18 mouse cellular contexts compared by ENCODE assay signal in genomic region chr1:159099205-159099604, GRCm38 (mm10).
A peak's percentile ranks its signal among the peaks of the same experiment; 100 is the strongest.
DNase-seq lines count a peak whose midpoint lies in the region; ATAC-seq and TF ChIP-seq lines count a peak whose summit lies in the region.
"Had no signal": no experiment of that assay in that cellular context is flagged by ENCODE, and none has a peak within 500 bp of the region (broad histone marks: within the 10 kb centered on the region; RNA-seq: fewer than 3 reads in every experiment).

No protein-coding gene starts in this region.

- H3K9me3 ChIP-seq in heart, embryonic 12.5 days (replicated peaks), result no peaks in the 10 kb centered on the region
- no peaks in the 10 kb centered on the region for H3K9me3 ChIP-seq in midbrain, postnatal 0 days (ENCODE audit: low read length)
- H3K9me3 ChIP-seq in liver, postnatal 0 days (ENCODE audit: low read length), result no peaks in the 10 kb centered on the region
- H3K9me3 ChIP-seq: embryonic facial prominence, embryonic 15.5 days; forebrain, embryonic 15.5 days; hindbrain, embryonic 12.5 days; liver, embryonic 12.5 days; midbrain, embryonic 15.5 days had no signal

- no peak for TF ChIP-seq CTCF in midbrain, postnatal 0 days (IDR thresholded peaks at IDR 0.05)
- no peak for TF ChIP-seq CTCF in liver, postnatal 0 days (IDR thresholded peaks at IDR 0.05; ENCODE audit: low read depth)

- no peaks in the 10 kb centered on the region for H3K36me3 ChIP-seq in heart, embryonic 12.5 days
- no peaks in the 10 kb centered on the region for H3K36me3 ChIP-seq in midbrain, postnatal 0 days (ENCODE audit: insufficient read depth, low read length)
- H3K36me3 ChIP-seq in liver, postnatal 0 days (replicated peaks; ENCODE audit: insufficient read depth, low read length), result no peaks in the 10 kb centered on the region
- H3K36me3 ChIP-seq: embryonic facial prominence, embryonic 15.5 days; forebrain, embryonic 15.5 days; hindbrain, embryonic 12.5 days; liver, embryonic 12.5 days; midbrain, embryonic 15.5 days had no signal

- H3K27me3 ChIP-seq in heart, embryonic 12.5 days (replicated peaks), result no peaks in the 10 kb centered on the region
- no peaks in the 10 kb centered on the region for H3K27me3 ChIP-seq in midbrain, postnatal 0 days (ENCODE audit: insufficient read depth, low read length)
- H3K27me3 ChIP-seq in liver, postnatal 0 days (ENCODE audit: insufficient read depth, low read length), result no peaks in the 10 kb centered on the region
- H3K27me3 ChIP-seq: embryonic facial prominence, embryonic 15.5 days; forebrain, embryonic 15.5 days; hindbrain, embryonic 12.5 days; liver, embryonic 12.5 days; midbrain, embryonic 15.5 days had no signal

- ATAC-seq in heart, embryonic 12.5 days (ENCODE audit: insufficient number of reproducible peaks, low FRiP score), result 0 out of 2 replicates have a peak, but pooled peaks have one; percentile 15
- ATAC-seq in midbrain, postnatal 0 days (ENCODE audit: low FRiP score), result no peak
- ATAC-seq in liver, postnatal 0 days, result no peak
- ATAC-seq: forebrain, embryonic 15.5 days; liver, embryonic 12.5 days; midbrain, embryonic 15.5 days had no signal

- no peak overlapping the region for H3K27ac ChIP-seq in heart, embryonic 12.5 days (ENCODE audit: poor library complexity, severe bottlenecking)
- H3K27ac ChIP-seq in midbrain, postnatal 0 days (ENCODE audit: low read depth, low read length), result no peak overlapping the region
- no peak overlapping the region for H3K27ac ChIP-seq in liver, postnatal 0 days (ENCODE audit: low read depth)
- H3K27ac ChIP-seq: embryonic facial prominence, embryonic 15.5 days; forebrain, embryonic 15.5 days; hindbrain, embryonic 12.5 days; liver, embryonic 12.5 days; midbrain, embryonic 15.5 days; stomach, postnatal 0 days had no signal

- no peak for TF ChIP-seq EP300 in liver, postnatal 0 days (IDR thresholded peaks at IDR 0.05; ENCODE audit: low read depth)

- H3K4me2 ChIP-seq in heart, embryonic 12.5 days, result no peak overlapping the region
- H3K4me2 ChIP-seq in midbrain, postnatal 0 days (ENCODE audit: low read depth, low read length, poor library complexity, severe bottlenecking), result no peak overlapping the region
- no peak overlapping the region for H3K4me2 ChIP-seq in liver, postnatal 0 days (ENCODE audit: low read depth, low read length)
- H3K4me2 ChIP-seq: embryonic facial prominence, embryonic 15.5 days; forebrain, embryonic 15.5 days; hindbrain, embryonic 12.5 days; liver, embryonic 12.5 days; midbrain, embryonic 15.5 days had no signal

- H3K4me3 ChIP-seq in heart, embryonic 12.5 days, result no peak overlapping the region
- H3K4me3 ChIP-seq in midbrain, postnatal 0 days (ENCODE audit: low read depth, low read length), result no peak overlapping the region
- H3K4me3 ChIP-seq in liver, postnatal 0 days (ENCODE audit: low read depth, low read length), result no peak overlapping the region
- H3K4me3 ChIP-seq: embryonic facial prominence, embryonic 15.5 days; forebrain, embryonic 15.5 days; hindbrain, embryonic 12.5 days; liver, embryonic 12.5 days; midbrain, embryonic 15.5 days had no signal

- no peak for DNase-seq in heart, adult 18-20 months
- DNase-seq in kidney, postnatal 14 days, result peak; percentile 29
- DNase-seq in kidney, adult 18-20 months, result no peak
- DNase-seq in Muller cell, postnatal 12 days (ENCODE audit: inconsistent ontology term), result peak; percentile 39
- DNase-seq in fat pad, adult 2 months (ENCODE audit: extremely low read depth, low read depth, low spot score), result peak; percentile 4
- no peak for DNase-seq in midbrain, postnatal 0 days (ENCODE audit: low spot score)
- DNase-seq in liver, postnatal 0 days, result no peak
- DNase-seq: adrenal gland, adult 2 months; B cell, adult 2 months; cerebellum, adult 18-20 months; left cerebral cortex, postnatal 4 days had no signal

- 47% methylated on average over 2 of the region's 2 CpGs for WGBS in heart, embryonic 12.5 days
- WGBS in midbrain, postnatal 0 days, result 82% methylated on average over 2 of the region's 2 CpGs
- 55% methylated on average over 2 of the region's 2 CpGs for WGBS in liver, postnatal 0 days (ENCODE audit: insufficient replicate concordance)

- no peak overlapping the region for H3K9ac ChIP-seq in heart, embryonic 12.5 days
- no peak overlapping the region for H3K9ac ChIP-seq in midbrain, postnatal 0 days (replicated peaks; ENCODE audit: low read length, poor library complexity, severe bottlenecking)
- H3K9ac ChIP-seq in liver, postnatal 0 days (replicated peaks), result no peak overlapping the region
- H3K9ac ChIP-seq: embryonic facial prominence, embryonic 15.5 days; forebrain, embryonic 15.5 days; hindbrain, embryonic 12.5 days; liver, embryonic 12.5 days; midbrain, embryonic 15.5 days had no signal

- no peaks in the 10 kb centered on the region for H3K4me1 ChIP-seq in heart, embryonic 12.5 days (replicated peaks)
- no peaks in the 10 kb centered on the region for H3K4me1 ChIP-seq in midbrain, postnatal 0 days (ENCODE audit: insufficient read depth, low read length)
- no peaks in the 10 kb centered on the region for H3K4me1 ChIP-seq in liver, postnatal 0 days (ENCODE audit: insufficient read depth)
- H3K4me1 ChIP-seq: embryonic facial prominence, embryonic 15.5 days; forebrain, embryonic 15.5 days; hindbrain, embryonic 12.5 days; liver, embryonic 12.5 days; midbrain, embryonic 15.5 days had no signal

Comparison
In these comparisons a context has a peak if more than half of its experiments do, and no peak if none do; other contexts are left out.
1. DNase-seq: peak in kidney, postnatal 14 days (single experiment), Muller cell, postnatal 12 days (single experiment) and fat pad, adult 2 months (single experiment); none in heart, adult 18-20 months (0 of 2), kidney, adult 18-20 months (single experiment), midbrain, postnatal 0 days (single experiment) and liver, postnatal 0 days (single experiment).